Mouse (Mus musculus): ENCODE measurements around the gene Nfia.

DNA sequence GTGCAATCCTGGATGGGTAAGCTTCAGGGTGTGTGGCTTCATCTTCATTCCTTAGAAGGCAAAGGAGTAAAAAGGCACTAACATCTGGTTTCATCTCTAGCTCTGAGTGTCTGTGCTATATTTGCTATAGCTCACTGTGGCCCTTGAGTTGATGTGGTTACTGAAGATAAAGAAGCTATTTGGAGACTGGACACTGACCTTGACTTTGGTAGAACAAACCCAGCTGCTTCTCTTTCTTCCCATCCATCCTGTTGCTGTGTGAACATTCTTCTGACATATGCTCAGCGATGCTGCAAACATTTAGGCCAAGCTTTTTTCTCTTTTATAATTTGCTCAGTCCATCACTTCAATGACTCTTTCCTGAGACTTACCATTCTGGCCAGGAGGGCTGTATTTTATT lies 114.7 kb downstream of the Nfia start:
- TF ChIP-seq CTCF (IDR thresholded peaks at IDR 0.05; ENCODE audit: control insufficient read depth, insufficient read depth, insufficient replicate concordance, low read depth, low read length) = no peak
- no peak for TF ChIP-seq POLR2A (IDR thresholded peaks at IDR 0.05; ENCODE audit: control insufficient read depth, low read depth, low read length)
